Mouse (Mus musculus) heart, postnatal 4 days (tissue): ENCODE data around the gene Olfr1367. TPM values are rescaled to one million over a fixed set of nuclear protein-coding genes. Genes with fewer than 3 reads are reported as not detected.

Experiments
- DNase-seq: peaks from one replicate; pipeline ENCODE4 v3.0.0; 2021
- microRNA-seq, 2 experiments: library from miRNA; unstranded; fragments of <30 nt; microRNA quantifications; one replicate each; pipeline ENCODE4 v1.2.0; 2021 to 2022
- total RNA-seq, 2 experiments: library from RNA; stranded (reverse); gene quantifications; 2 replicates each; pipeline ENCODE4 v1.2.3; 2021

Olfr1367 gene
- total RNA-seq, 2 experiments from 2014 or later: not detected

GRCm38 (mm10) chr13:21397486-21397885 lies 50.8 kb downstream of the Olfr1367 start:
- no peak for DNase-seq

Small RNA genes within 50 kb of the gene (microRNA-seq; reads per million reads assigned to microRNA genes)
- gene Mir6942: 0.35 to 2.0 reads per million in 2 experiments

Other genes with a start within 250 kb of the Olfr1367 start
- gene Olfr1369-ps1, start 235.4 kb upstream of the Olfr1367 start, total RNA-seq: not detected
- gene Olfr263, start 217.3 kb upstream of the Olfr1367 start, total RNA-seq: not detected
- not detected for gene Olfr1368, start 201.0 kb upstream of the Olfr1367 start, total RNA-seq
- gene Trim27, start 167.5 kb upstream of the Olfr1367 start, total RNA-seq: 10 to 100 TPM; 43.2 to 43.9 TPM
- not detected for gene Gpx5, start 54.2 kb upstream of the Olfr1367 start, total RNA-seq
- not detected for gene Gpx6, start 34.8 kb upstream of the Olfr1367 start, total RNA-seq
- gene Zscan12, start 15.9 kb downstream of the Olfr1367 start, total RNA-seq: 1 to 10 TPM; 6.6 to 7.5 TPM
- 10 to 100 TPM; 37.9 to 43.5 TPM for gene Zkscan3, start 55.8 kb downstream of the Olfr1367 start, total RNA-seq
- under 1 TPM; 0.61 to 0.71 TPM for gene Pgbd1, start 94.1 kb downstream of the Olfr1367 start, total RNA-seq
- 10 to 100 TPM; 17.7 to 19.1 TPM for gene Zscan26, start 106.8 kb downstream of the Olfr1367 start, total RNA-seq
- gene Nkapl, start 121.6 kb downstream of the Olfr1367 start, total RNA-seq: under 1 TPM; 0.47 to 0.91 TPM
- 1 to 10 TPM; 1.1 to 1.4 TPM for gene Zkscan4, start 132.0 kb downstream of the Olfr1367 start, total RNA-seq
- not detected for gene Gm10065, start 132.5 kb downstream of the Olfr1367 start, total RNA-seq
- 10 to 100 TPM; 21.1 to 21.9 TPM for gene AK157302, start 148.3 kb downstream of the Olfr1367 start, total RNA-seq
- 100 to 1,000 TPM; 183 to 189 TPM for gene Gm11273, start 154.5 kb downstream of the Olfr1367 start, total RNA-seq
- 10 to 100 TPM; 15.1 to 16.5 TPM for gene Zkscan8, start 184.2 kb downstream of the Olfr1367 start, total RNA-seq
- not detected for gene Olfr1366, start 195.9 kb downstream of the Olfr1367 start, total RNA-seq
- not detected for gene Olfr1535, start 213.0 kb downstream of the Olfr1367 start, total RNA-seq
- not detected for gene Olfr1364, start 234.8 kb downstream of the Olfr1367 start, total RNA-seq